Mouse (Mus musculus) gastrocnemius, postnatal 4 days (tissue): ENCODE data around the gene Macrod1. TPM values are rescaled to one million over a fixed set of nuclear protein-coding genes. Genes with fewer than 3 reads are reported as not detected.
A peak's percentile ranks its signal among the peaks of the same experiment; 100 is the strongest.

ENCODE experiments used
- DNase-seq, 2 experiments: peaks; one replicate each; pipeline ENCODE4 v3.0.0; 2021 to 2022; ENCODE audit warnings: low spot score in 2 of 2, mixed read lengths in 2 of 2
- total RNA-seq, 2 experiments: library from RNA; stranded (reverse); gene quantifications; 2 replicates each; pipeline ENCODE4 v1.2.3; 2021

The Macrod1 gene
- total RNA-seq, 2 experiments from 2014 or later: 233 to 237 TPM

GRCm38 (mm10) chr19:7077666-7078065, 21.1 kb downstream of the Macrod1 start:
- no peak for DNase-seq

- no peak for DNase-seq
These were observed 21.7 kb downstream of the Macrod1 start for GRCm38 (mm10) chr19:7078271-7078670.

DNA sequence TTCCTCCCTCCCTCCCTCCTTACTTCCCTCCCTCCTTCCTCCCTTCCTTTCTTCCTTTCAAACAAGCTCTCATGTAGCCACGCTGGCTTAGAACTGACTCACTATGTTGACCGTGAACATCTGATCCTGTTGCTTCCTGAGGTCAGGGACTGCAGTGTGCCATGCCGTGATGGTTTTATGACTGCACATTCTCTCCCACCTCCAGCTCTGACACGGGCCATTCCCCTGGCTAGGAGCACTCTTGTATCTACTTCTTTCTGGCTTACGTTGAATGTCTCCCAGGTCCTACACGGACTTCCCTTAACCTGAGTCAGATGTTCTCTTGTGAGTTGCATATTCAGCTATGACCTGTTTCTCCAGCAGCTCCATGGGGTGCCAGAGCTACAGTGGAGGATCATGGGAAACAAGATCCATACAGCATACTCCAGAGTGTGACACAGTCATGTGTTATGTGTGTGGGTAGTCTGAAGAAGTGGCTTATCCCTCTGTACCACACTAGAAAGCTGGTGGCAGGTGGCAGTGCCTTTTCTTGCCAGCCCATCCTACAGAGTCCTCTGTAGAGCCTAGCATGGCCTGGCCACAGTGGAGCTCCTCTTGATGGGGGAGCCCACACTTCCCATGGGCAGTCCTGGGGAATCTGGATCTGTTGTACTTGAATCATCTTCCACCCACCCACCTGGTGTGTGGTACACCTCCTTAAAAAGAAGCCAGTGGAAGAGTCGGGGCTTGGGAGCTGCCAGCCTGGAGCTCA, 25.1 kb downstream of the Macrod1 start:
- DNase-seq: no peak

GRCm38 (mm10) chr19:7083035-7083794, 26.6 kb downstream of the Macrod1 start:
- DNase-seq: no peak

- DNase-seq: no peak
These were observed 28.1 kb downstream of the Macrod1 start for GRCm38 (mm10) chr19:7084734-7085133.

DNA sequence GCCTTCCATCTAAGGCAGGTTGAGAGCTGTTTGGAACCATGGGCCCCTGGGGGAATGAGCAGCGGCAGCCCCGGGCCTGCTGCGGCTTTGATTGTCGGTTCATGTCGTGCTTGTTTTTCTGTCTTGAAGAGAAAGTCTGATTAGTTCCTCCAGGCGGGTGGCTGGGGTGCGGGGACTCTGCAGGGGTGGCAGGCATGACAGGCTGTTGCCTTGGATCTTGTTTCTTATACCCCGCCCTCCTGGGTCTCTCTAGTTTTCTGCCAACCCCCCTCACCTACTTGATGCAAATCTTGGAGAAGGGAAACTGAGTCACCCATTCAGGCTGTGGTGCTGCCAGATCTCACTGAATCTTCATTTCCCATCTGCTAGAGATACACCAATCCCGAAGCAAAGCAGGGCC, 31.9 kb downstream of the Macrod1 start:
- no peak for DNase-seq

DNA sequence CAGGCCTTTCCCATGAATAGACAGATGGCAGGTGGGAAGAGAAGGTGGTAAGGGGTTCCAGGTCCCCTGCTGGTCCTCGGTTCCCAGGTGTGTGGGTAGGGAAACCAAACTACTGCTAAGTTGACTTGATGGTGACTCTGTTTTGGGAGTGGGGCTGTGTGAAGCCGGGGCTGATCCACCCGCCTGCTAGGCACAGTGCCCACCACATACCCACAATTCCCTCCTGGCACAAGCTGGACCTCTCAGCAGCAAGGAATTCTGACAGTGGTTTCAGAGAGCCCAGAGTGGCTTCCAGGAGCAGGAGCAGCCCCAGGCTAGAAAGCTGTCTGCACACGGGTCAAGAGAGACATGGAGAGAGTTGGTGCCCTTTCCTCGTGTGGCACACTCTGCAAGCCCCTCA, 32.4 kb downstream of the Macrod1 start:
- DNase-seq: no peak

- DNase-seq: no peak
These were observed 33.2 kb downstream of the Macrod1 start for GRCm38 (mm10) chr19:7089842-7090251.

GRCm38 (mm10) chr19:7090369-7091064, 33.9 kb downstream of the Macrod1 start:
- no peak for DNase-seq

DNA sequence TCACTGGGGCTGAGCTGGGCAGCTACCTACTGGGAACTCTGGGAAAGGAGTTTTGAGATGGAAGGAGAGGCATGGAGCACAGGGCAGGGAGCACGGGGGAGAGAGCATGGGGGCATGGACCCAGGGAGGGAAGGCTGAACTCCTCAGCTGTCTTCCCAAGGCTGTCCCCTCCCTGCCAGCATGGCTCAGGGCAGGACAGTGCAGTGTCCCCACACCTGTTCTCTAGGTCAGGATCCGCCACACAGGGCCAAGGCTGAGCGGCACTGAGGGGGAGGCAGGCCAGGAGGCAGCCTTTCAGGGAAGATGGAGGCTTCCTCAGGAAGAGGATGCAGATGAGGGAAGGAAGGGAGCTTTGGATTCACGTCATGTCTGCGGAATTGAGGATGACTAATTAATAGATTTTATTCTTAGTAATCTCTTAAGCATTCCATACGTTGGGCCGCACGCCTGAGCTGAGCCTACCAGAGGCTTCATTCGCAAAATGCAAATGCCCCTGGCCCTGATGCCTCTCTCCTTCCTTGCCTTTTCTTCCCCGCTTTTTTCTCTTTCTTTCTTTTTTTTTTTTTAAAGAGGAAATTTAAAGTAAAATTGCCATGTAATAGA, 34.9 kb downstream of the Macrod1 start:
- DNase-seq: no peak

DNA sequence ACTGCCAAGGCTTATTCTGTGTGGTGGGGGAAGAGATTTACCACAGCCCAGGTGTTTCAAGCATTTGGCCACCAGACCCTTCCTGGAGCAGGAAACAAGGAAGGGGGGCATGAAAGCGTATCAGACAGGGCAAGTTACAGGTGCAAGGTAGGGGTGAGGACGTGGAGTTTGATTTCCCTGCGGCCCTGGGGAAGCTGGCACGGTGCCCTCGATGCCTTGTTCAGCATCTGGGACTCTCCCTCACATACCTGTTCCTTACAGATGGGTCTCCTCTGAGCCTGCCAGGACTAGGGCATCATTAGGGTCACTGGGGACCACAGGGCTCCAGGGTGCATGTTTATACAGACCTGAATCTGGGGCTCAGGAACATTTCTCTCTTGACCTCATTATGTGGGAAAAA, 36.1 kb downstream of the Macrod1 start:
- DNase-seq: no peak

- DNase-seq: no peak
These were observed 43.1 kb downstream of the Macrod1 start for GRCm38 (mm10) chr19:7099620-7100155.

DNA sequence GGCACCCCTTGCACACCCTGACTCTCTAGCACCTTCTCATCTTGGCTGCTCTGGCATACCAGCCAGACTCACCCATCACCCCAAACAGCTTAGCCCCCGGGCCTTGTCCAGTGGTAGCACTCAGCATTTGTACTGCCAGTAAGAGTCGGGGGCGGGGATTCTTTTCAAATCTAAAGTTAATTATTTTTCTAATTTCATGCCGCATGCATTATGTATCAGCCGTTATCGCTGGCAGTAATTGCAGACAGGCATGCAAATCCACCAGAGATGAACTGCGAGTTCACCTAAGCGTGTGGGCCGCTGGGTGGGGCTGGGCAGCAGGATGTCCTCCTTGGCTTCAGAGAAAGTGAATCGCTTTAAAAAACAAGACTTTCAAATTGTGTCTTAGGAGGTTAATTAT, 45.4 kb downstream of the Macrod1 start:
- no peak for DNase-seq

DNA sequence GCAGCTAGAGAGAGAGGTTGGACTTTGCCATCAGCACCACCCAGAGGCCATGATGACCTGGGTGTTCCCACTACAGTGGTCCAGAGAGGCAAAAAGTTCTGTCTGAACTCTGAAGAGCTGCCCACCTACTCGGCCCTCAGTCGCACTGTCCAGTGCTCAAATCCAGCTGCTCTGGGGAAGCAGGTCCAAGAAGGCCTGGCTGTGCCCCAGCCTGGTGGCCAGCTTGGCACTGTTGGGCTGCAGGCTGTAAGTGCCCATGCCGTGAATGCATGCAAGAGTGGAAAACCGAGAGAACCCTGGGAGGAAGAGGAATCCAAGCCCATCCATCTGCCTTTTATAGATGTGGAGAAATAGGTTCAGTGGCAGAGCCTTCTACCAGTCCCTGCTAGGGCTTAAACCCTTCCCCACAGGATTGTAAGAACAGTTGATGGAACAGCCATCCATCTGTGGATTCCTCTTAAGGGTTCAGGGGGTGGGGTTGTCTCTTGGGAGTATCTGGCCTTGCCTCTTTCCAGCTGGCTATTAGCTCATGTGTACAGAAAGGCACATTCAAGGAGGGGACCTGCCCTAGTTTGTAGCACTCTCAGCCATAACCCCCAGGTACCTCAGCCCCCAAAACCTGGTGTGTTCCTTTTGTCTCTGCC, 46.9 kb downstream of the Macrod1 start:
- DNase-seq: peak in 1 of 2 experiments; percentile 49

GRCm38 (mm10) chr19:7103993-7104401, 47.4 kb downstream of the Macrod1 start:
- peak in 1 of 2 experiments; percentile 67 for DNase-seq

DNA sequence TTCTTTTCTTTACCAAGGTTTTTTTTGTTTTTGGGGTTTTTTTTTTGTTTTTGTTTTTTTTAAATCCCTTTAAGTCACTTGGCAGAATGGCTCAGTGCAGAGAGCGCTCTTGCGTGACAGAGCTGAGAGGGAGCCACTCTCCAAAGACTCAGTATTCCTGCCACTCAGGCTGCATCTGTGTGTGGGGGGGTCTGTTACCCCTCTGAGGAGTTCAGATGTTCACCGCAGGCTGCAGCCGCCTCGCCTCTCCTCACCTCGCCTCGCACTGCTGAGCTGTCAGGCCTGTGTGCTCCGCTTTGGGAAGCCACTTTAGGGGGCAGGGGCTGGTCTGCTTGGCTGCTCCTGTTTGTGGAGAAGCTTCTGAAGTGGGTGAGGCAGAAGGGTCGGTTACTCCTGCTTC, 48.9 kb downstream of the Macrod1 start, which contains the start of gene Flrt1:
Gene Flrt1, minus strand, starts transcription at position 186 of the 400 bp plus-strand sequence.
- DNase-seq: no peak

DNA sequence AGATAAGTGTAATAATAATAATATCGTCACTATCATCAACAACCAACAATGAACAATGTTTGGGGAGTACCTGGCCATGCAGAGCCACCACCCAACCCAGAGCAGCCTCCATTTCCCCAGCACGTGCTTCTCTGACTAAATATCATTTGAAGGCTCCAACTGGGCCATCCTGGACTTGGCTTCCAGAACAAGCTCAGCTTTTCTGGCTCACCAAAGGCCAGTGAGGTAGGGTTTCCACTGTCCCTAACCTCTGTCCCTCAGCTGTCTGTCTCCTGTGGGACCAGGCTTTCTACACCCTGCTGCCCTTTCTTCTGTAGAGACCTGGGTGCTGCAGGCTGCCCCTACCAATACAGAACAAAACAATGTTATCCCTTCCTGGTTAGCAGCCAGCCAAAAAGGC, 50.0 kb downstream of the Macrod1 start:
- DNase-seq: no peak

DNA sequence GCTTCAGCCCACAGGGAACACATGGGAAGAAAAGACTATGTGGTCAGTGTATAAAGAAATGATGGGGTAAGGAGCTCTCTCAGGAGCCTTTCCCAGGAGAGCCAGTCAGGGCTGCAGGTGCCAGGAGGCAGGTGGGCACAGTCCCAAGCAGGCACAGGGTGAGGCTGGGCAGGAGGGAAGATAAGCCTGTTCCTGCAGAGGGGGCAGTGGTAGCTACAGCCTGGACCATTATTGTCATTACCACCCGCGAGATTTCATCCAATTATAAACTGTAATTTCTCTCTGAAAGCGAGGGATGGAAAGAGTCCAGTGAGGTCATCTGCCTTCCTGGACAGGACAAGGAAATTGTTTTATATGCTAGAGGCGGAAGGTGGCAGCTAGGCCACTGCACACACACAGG, 50.6 kb downstream of the Macrod1 start:
- DNase-seq: no peak

DNA sequence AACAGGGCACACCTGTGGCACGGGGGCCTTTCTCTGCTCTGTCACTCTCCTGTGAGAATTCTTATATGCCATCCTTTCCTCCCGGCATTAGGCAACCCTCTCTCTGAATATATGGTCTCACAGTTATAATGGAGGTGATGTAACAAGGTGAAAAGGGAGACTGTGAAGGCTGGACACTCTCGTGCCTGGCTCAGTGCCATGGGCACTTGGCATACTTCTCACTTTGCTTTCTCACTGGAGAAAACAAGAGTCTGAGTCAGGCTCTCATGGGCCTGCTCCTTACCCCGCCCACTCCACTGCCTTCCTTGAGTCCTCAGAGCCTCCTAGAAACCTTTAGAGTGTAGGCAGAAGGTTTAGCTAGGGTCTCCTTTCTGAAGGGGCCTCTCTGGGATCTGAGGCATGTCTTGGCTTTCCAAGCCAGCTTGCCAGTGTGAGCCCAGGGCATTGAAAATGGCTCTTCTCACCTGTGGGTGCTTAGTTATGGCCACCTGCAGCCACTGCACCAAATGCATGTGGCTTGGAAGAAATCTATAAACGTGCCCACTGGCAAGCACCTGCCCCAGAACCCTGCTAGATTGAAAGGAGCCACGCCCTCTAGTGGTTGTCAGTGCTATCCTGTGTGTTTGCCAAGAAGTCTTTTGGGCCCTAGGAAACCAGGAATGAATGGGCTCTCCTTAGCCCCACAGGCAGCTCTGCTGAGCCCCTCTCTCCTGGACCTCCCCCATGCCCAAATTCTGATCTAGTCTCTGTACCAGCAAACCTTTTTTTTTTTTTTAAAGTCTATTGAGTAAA, 51.7 kb downstream of the Macrod1 start:
- DNase-seq: no peak

DNA sequence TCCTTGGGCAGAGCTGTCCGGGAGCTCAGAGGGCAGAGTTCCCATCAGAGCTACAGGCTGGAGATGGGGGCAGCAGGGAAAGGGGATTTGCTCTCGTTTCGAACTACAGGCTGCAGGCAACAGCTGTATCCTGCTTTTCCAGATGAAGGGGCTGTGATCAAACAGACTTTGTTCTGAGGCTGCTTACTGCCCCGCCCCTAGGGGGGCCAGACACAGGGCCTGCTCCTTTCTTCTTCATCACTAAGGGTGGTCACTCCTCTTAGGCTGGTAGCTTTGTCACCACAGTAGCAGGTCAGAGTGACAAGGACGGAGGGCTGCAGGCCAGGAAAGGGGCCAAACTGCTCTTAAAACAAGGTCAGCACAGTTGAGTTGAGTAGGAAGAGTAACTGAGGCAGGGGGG, 53.5 kb downstream of the Macrod1 start:
- no peak for DNase-seq
